Mouse (Mus musculus) left cerebral cortex, adult 9 months (tissue): Measurements from ENCODE around the gene Myo6.

ENCODE experiments used
- DNase-seq, 2 experiments: peaks; one replicate each; pipeline ENCODE4 v3.0.0; 2022; ENCODE audit warnings: low spot score in 2 of 2

Gene Myo6

DNA sequence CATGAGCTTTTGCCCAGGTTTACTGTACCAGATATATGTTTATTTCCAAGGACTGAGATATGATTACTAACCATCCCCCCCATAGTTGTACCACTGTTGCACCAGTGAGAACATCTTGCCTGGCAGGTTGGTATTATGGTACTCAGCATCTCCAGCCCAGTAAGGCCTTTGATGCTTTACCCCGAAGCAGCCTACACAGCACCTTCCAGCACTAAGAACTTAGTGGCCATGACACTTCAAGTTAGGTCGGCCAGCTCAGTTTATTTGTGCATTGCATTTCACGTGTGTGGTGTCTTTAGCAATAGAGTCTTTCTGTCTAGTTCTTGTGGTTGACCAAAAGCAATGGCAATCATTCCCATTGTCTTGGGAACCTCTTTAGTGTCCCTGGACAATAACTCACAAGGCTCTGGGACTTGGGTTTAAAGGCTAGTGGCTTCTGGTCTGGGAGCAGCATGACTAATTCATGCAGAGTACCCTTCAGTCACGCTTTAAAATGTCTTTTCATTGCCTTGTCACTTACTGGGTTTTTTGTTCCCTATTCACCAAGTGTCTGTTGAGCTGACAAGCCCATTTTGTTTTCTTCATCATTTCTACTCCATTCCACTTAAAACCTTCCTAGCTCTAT is 69.1 kb downstream of the Myo6 start:
- no peak for DNase-seq

DNA sequence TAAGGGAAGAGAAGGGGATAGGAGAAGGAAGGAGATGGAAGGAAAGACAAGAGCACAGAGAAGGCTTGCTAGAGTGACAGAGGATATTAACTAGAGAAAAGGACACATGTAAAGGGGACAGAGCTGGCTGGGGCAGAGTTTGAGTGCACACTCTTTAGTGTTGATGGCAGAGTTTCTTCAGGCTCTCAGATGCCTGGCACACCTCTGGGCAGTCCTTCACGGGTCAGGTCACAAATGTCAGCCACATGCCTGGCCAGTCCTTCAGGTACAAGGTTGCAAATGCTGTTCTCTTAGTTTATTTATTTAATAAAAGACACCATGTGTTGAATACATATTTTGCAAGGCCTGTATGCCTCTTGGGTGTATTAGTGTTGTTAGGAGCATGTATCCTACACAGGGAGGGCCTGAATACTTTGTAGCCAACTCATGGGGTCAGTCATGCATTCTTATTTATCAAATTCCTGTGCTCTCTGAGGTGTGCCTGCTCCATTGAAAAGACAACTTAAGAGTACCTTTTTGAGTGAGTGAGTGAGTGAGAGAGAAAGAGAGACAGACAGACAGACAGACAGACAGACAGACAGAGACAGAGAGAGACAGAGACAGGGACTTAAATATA is 72.5 kb downstream of the Myo6 start:
- DNase-seq, result no peak

DNA sequence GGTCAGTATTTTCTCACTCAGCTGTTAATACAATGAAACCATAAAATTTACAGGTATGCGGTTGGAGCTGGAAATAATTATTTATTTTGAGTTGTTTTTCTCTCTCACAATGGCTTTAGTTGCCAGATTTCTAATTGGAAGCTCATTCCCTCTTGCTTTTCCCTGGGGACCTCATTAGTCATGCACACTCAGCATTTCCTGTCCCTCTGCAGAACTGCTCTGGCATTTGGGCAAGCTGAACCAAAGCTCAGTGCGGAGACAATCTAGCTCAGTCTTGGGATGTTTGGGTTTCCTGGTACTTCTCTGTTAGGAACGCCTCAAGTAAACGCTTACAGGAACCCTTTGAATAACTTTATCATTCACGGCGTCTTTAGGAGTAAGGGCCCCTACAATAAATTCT is 76.9 kb downstream of the Myo6 start:
- DNase-seq, result no peak

DNA sequence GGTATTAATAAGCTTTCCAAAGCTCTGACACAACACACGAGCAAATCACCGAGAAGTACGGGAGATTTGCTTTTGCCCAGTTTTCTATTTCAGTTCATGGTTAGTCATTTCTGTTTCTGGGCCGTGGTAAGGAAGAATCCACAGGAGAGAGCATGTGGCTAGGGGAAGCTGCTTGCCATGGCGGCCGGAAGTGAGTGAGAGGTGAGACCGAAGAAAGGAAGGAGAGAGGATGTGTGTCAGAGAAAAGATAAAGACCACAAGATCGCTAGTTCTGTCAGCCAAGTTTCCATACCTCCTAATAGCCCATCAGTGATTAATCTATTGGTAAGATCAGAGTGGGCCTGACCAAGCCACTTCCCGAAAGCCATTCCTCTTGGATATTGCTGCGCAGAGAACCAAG is 87.3 kb downstream of the Myo6 start:
- DNase-seq, result no peak

DNA sequence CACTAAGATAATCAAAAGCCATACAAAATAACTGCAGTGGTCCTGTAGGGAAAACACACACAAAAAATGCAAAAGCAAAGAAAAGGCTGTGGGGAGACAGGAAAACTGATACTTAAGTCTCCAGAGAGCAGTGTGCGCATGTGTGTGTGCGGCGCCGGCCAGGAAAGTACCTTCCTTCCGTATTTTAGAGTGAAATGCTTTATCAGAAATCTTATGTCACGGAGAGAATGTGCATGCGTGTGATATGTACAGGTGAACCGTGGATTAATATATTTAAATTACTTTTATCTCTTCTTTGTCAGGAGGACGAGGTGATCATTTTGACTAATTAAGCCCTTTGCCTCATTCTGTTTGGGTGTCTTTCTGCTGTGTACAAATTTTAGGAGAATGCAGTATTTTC is 88.4 kb downstream of the Myo6 start:
- no peak for DNase-seq

DNA sequence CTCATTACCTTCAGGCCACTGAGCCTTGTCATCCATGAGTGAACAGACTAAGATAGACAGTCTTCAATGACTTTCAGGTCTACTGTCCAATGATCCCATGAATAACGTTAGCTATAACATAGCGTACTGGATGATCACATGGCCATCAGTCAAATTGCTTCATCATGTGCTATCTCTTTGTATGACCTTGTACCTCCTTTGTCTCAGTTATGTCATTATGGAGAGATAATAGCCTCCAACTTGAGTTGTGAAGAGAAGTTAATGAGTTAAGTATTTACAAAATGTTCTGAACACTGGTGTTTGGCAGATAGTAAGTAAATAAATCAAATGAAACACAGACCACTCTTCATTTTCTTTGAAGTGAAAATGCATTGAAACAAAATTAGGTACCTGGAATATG is 91.7 kb downstream of the Myo6 start:
- DNase-seq, result no peak

DNA sequence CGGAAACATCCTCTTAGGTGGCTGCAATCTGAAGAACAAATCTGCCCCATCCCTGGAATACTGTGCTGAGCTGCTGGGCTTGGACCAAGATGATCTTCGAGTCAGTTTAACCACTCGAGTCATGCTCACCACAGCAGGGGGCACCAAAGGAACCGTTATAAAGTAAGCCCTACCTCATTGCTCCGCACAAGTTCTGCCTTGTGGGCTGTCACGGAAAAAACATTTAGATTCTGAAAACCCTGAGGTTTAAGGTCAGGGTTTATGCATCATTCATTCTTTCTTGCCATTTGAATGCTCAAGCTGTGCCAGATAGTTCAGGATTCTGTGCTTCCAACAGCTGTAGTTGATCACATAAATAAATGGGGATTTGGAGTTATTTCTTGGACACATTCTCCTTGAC is 93.6 kb downstream of the Myo6 start:
- DNase-seq, result no peak

DNA sequence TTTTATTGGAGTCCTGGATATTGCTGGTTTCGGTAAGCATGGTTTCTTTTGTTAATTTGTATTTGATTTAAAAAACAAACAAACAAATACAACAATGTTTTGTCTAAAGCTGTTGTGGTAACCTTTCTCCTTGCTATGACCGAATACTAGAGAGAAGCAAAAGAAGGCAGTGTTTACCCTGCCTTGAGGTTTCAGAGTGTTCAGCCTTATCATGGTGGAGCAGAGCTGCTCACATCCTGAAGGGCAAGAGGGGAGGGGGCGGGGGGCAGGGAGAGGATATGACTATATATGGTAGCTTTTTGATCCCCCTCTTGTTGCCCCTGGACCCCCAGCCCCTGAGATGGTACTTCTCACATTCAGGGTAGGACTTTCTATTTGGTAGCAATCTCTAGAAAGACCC is 96.1 kb downstream of the Myo6 start:
- DNase-seq, result no peak

DNA sequence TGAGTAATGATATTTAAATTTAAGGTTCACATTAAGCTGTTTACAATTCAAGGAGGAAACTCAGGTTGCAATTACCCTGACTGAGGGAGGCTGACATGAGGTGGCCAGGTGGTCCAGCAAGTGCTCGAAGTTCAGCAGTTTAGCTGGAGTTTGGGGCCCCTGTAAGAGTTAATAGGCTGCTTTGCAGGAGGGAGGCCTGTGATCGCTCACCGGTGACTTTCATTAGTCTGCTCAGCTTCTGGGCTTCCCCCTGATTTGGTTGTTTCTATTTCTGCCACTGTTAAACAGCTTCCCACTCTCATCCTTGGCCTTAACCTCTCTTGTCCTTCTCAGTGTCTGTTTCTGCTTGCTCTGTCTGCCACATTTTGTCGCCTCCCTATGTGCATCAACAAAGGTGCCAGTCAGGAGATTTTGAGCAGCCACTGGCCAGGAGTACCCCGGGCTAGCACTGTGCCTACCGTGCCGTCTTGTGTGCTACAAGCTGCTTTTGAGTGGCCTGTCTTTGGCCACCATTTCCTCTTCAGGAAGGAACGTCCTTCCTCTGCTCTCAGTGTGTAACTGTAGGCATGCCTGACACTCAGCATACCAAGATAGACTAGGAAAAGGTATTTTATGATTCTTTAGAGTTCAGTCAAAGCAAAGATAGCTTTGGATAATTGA is 97.7 kb downstream of the Myo6 start:
- no peak for DNase-seq

DNA sequence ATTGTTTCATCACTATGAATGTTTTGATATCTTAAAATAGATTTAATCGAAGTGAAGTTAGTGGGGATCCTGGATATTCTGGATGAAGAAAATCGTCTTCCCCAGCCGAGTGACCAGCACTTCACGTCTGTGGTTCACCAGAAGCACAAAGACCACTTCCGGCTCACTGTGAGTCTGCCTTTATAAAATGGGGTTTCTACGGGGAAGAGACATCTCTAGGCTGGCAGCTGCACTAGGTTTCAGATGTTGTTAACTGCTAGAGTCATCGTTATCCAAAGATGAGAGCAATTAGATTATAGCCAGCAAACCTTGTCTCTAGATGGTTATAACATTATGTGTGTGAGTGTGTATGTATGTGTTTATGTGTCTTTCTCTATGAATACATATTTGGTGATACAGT is 101.3 kb downstream of the Myo6 start:
- DNase-seq, result no peak

DNA sequence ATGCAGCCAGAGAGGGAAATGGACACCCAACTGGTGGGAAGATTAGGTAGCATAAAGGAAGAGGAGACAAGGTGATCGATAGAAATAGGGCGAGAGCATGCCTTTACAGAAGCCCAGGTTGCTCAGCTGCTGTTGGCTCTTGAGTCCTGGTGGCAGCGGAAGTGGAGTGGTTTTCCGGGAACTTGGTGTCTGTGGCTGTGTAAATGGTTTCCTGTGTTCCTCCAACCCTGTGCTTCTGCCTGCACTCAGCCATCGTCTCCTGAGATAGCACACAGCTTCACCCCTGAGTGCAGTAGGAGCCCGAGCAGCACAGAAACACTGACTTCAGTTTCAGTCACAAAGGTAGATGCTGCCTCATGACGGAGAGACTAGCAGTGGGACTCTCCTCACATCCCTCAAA is 101.7 kb downstream of the Myo6 start:
- no peak for DNase-seq

DNA sequence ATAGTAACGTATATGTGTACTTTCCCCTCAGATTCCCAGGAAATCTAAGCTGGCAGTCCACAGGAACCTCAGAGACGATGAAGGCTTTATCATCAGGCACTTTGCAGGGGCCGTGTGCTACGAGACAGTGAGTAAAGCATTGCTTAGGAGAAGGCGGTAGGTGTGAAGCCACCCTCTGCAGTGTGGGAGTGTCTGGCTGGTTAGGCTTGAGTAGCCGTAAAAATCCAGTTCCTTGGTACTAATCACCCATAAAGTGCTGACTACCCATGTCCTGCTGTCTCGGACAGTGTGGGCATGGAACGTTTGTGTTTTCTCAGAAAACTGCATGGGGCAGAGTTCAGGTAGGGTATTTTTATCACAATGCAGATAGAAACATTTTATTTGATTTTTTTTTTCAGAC is 104.8 kb downstream of the Myo6 start:
- DNase-seq, result peak in 1 of 2 experiments; percentile 19

DNA sequence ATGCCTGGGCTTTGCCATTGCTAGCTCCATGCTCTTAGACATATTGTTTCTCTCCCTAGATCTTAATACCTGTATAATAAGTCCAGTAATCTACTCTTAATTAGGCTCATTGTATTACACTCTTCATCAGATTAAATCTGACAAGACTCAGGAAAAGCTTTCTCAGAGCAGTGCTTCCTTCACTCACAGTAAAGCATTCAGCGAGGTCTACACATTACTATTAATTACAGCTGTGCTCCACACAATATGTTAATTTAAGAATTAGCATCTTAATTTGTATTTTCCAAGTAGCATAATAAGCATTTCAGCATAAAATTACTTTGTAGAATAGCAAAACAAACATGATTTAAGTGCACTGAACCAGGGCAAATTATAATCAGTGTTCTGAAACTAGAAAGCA is 108.1 kb downstream of the Myo6 start:
- no peak for DNase-seq

DNA sequence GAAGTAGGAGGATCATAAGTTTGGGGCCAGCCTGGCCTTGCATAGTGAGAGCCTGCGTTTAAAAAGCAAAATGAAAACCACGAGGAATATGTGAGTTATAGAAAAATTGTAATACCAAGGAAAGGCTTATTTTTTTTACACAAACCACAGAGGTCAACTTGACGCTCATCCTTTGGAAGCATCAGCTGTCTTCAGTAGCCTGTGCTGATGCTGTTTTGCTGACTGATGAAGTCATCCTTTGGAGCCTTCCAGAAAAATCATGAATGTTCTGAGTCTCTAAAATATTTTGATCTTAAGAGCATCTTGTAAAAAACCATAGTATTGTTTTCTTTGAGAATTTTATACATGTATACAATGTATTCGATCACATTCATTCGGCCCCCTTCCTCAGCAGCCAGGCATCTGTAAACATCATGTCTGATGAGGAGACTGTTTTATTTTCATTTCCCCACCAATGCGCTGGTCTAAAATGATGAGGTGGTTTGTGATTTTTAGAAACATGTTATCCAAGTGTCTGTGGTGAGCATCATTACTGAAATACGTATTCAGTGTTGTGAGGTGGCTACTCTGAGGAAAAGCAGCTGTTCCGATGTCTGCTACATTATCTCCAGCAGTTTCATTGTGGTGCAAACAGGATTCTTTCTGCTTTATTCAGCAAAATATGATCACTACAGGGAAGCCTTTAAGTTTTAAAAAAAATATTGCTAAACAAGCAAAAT is 110.4 kb downstream of the Myo6 start:
- no peak for DNase-seq

DNA sequence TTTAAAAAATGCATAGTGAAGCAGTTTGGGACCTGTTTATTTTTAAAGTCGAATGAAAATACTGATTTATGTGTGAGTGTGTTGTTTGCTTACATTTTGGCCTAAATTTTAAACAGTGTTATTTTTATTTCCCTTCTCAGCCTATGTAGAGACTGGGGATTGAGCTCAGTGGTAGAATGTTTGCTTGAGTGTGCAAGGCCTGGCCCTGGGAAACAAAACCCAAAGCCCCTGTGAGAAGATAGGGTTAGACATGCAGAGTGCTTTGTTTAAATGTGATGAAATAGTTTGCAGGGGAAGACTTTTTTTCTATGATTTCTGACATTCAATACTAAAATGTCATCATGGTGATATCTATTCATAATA is 110.9 kb downstream of the Myo6 start:
- no peak for DNase-seq

DNA sequence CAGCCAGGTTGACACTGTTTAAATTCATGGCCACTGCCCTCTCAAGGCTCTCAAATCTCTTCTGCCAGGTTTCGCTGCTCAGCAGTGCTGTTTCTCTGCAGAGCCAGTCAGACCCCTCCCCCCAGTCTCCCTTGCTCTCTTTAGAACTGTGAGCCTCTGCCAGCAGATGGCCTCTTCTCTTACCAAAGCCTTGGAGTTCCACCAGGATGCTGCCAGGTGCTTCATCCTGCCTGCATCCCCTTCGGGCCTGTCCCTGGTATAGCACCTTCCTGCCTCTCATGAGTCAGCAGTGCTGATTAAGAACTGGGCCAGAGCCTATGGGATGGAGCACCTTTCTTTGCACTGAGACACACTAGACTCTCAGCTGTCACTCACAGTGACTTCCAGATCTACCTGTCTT is 112.3 kb downstream of the Myo6 start:
- no peak for DNase-seq

DNA sequence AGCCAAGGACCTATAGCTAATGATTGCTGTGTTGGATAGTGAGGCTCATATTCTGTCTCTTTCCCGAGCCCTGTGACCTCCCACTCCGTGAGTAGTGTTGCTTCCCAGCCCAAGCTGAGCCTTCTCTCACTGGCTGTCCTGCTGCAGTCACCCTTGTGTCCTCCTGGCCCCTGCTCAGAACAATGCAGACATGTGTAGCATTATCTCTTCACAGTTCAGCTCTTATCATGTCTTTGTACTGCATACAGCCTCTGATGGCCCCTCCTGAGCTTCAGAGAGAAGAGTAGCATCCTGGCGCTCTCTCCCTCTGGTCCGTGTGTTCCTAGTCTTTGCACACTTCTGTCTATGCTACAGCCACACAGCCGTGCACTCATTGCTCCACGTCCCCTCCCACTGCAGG is 112.9 kb downstream of the Myo6 start:
- no peak for DNase-seq

DNA sequence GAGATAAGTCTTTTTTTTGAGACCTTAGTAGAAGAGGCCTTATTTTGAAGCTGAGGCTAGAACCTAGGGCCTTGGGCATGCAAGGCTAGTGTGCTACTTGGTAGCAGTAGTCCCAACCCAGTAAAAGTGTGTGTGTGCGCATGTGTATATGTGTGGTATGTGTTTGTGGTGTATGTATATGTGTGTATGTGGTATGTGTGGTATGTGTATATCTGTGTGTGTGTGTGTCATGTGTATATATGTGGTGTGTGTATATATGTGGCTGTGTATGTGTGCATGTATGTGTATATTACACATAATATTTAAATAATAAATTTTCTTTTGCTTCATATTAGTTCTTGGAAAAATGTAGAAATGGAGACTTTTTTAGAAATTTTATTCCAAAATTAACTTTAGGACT is 115.9 kb downstream of the Myo6 start:
- no peak for DNase-seq

DNA sequence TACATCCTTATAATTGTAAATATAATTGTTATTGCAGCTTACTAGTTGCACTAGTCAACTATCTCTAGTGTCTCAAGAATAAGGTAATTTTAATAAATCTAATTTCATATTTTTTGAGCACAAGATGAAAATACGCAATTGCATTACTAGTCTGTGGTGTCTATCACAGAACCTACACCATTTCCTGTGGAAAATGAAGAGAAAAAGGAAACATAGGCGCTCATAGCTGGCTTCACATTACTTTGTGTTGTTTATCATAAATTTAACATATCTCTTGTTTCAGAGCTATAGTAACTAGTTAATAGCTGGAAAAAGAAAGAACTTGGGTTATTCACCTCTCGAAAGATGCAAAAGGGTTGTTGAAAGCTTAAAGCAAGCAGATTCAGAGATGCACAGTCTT is 117.6 kb downstream of the Myo6 start:
- no peak for DNase-seq

DNA sequence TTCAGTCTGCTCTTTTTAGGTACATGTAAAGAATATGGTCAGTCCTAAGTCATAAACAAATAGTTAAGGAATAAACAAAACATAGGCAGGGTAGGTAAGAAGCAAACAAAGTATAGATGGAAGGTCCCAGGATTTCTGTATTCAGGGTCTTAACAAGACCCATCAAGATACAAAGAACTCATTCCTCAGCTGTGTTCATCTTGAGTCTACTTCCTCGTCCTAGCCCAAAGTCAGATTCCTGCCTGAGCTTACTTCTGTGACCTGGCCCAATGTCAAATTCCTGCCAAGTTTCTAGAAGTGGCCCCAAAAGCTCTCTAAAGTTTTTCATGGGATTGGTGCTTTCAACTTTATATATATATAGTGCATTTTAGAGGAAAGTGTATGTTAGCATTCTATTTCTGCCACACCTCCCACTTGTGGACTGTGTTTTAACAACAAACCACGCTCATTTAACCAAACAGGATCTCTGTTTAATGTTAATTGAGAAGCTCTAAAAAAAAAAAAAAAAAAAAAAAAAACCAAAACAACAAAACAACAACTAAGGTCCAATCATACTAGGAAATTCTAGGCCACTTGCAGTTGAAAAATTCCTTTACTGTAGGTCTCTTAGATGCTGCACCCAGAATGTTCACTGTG is 119.8 kb downstream of the Myo6 start:
- no peak for DNase-seq

DNA sequence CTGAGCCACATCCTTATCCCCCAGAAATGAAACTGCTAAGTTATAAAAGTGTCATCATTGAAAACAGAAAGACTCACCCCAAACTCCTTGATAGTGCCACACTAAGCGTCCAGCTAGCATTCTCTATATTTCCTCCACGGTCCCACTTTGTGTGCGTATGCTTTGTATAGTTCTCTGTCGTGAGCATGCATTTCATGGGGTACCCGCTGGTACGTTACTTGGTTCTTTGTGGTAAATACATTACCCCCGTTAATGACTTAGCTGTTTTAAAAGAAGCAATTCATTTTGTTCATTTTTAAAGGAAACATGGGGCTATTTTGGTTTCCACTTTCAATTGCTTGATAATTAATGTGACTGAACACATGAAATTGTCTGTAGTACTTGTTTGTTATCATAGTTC is 122.0 kb downstream of the Myo6 start:
- DNase-seq, result no peak

DNA sequence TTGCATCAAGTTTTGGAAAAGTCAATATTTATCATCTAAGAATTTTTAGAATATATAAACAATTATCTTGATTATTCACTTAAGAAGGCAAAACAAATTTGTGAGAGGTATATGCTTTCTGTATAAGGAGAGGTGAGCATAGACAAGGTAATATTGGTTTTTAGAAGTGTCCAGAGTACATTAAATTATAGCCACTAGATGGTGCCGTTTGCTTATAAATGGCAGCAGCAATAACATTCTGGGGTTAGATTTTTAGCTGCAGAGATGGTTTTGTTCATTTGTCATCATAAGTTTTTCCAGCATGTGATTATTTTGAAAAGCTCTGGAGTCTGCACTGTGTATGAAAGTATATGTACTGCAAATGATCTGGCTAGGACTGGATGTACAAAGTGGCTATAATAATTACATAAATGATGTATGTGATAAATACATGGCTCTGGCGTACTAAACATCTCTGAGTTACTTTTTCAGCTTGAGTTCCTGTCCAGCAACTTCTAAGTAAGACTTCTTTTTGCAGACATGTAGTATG is 128.3 kb downstream of the Myo6 start:
- DNase-seq, result no peak
